Mouse (Mus musculus) forebrain, postnatal 0 days (tissue): ENCODE measurements around the gene Spred2. TPM values are rescaled to one million over a fixed set of nuclear protein-coding genes. Genes with fewer than 3 reads are reported as not detected.

Source experiments
- ATAC-seq: fragments of 200-750 bp; cut with Nextera tagmentation; 2 replicates; pipeline ENCODE4 v1.8.0; 2017; ENCODE audit warnings: mild to moderate bottlenecking, moderate library complexity
- DNase-seq: peaks from one replicate; pipeline ENCODE4 v3.0.0-alpha.2; 2015
- H3K27ac ChIP-seq: fragments of 300-500 bp; sonication (generic); 2 replicates; pipeline ENCODE4 v1.5.1; 2014; ENCODE audit warnings: low read depth, mild to moderate bottlenecking, antibody characterized with exemption, low read length, moderate library complexity, mixed read lengths
- H3K27me3 ChIP-seq: fragments of 300-500 bp; sonication (generic); 2 replicates; pipeline ENCODE4 v1.6.1; 2014; ENCODE audit warnings: mild to moderate bottlenecking, low read length, mixed read lengths; ENCODE audit not compliant: insufficient read depth
- H3K36me3 ChIP-seq: fragments of 300-500 bp; sonication (generic); 2 replicates; pipeline ENCODE4 v1.6.1; 2014; ENCODE audit warnings: mild to moderate bottlenecking, moderate library complexity; ENCODE audit not compliant: insufficient read depth
- H3K4me1 ChIP-seq: fragments of 300-500 bp; sonication (generic); 2 replicates; pipeline ENCODE4 v1.6.1; 2014; ENCODE audit warnings: antibody characterized with exemption; ENCODE audit not compliant: insufficient read depth
- H3K4me2 ChIP-seq: fragments of 300-500 bp; sonication (generic); 2 replicates; pipeline ENCODE4 v1.6.1; 2014; ENCODE audit warnings: low read depth, mild to moderate bottlenecking, moderate library complexity
- H3K4me3 ChIP-seq: fragments of 300-500 bp; sonication (generic); 2 replicates; pipeline ENCODE4 v1.5.1; 2014; ENCODE audit warnings: low read depth, low read length, mixed read lengths
- H3K9ac ChIP-seq: fragments of 300-500 bp; sonication (generic); 2 replicates; pipeline ENCODE4 v1.6.1; 2014; ENCODE audit warnings: mild to moderate bottlenecking
- H3K9me3 ChIP-seq: fragments of 300-500 bp; sonication (generic); 2 replicates; pipeline ENCODE4 v1.6.1; 2016; ENCODE audit warnings: low read length
- CTCF ChIP-seq: sonication (generic); IDR thresholded peaks from 2 replicates; pipeline ENCODE4 v1.5.1; 2016; ENCODE audit warnings: antibody characterized with exemption, control low read depth, low read depth
- WGBS: fragments of 180-500 bp; shearing (Covaris S2); extraction: QIAGEN DNeasy Blood & Tissue Kit; methylation state at CpG from one replicate; pipeline ENCODE4 v1.1.7; 2014; 5-methylcytosine and 5-hydroxymethylcytosine counted together
- polyA plus RNA-seq: library from polyadenylated mRNA; unstranded; fragments of >200 nt; fragmentation: Nextera tagmentation; extraction: Ambion mirVana; gene quantifications from 2 replicates; pipeline ENCODE4 v1.2.1, GENCODE M21; 2015
- total RNA-seq: library from RNA; depleted of rRNA; stranded (reverse); fragments of >200 nt; gene quantifications from 2 replicates; pipeline ENCODE4 v1.2.3, GENCODE M21; 2014

The Spred2 gene
- total and polyA plus RNA-seq, 2 experiments from 2014 or later = 9.1 to 15.5 TPM

- peaks cover 4% of the 10 kb centered on the region; the same call in 1 of the 2 replicates for H3K4me1 ChIP-seq
- TF ChIP-seq CTCF = no peak
- no peaks in the 10 kb centered on the region for H3K9me3 ChIP-seq
- H3K9ac ChIP-seq = no peak overlapping the region
- no peak overlapping the region for H3K27ac ChIP-seq
- 16% methylated on average over 9 of the region's 9 CpGs for WGBS
- ATAC-seq (no peak), DNase-seq (no peak)
- no peak overlapping the region for H3K4me2 ChIP-seq
- no peaks in the 10 kb centered on the region; the same call in 1 of the 2 replicates for H3K27me3 ChIP-seq
- no peaks in the 10 kb centered on the region for H3K36me3 ChIP-seq
- no peak overlapping the region for H3K4me3 ChIP-seq
Measured at GRCm38 (mm10) chr11:19917381-19918245, 6.6 kb upstream of the Spred2 start.

- Histone ChIP-seq H3K27ac (no peak overlapping the region), H3K4me2 (no peak overlapping the region), H3K9ac (no peak overlapping the region), H3K27me3 (no peaks in the 10 kb centered on the region; the same call in 1 of the 2 replicates), H3K4me3 (no peak overlapping the region), H3K36me3 (no peaks in the 10 kb centered on the region), H3K9me3 (no peaks in the 10 kb centered on the region), H3K4me1 (peaks cover 4% of the 10 kb centered on the region; the same call in 1 of the 2 replicates)
- 23% methylated on average over 2 of the region's 2 CpGs for WGBS
- no peak for TF ChIP-seq CTCF
- ATAC-seq = no peak
- no peak for DNase-seq
Measured at GRCm38 (mm10) chr11:19918246-19918540, 6.0 kb upstream of the Spred2 start.

GRCm38 (mm10) chr11:19919460-19919784, 4.8 kb upstream of the Spred2 start:
- Histone ChIP-seq H3K36me3 (no peaks in the 10 kb centered on the region), H3K9ac (peak overlapping the region; percentile 64), H3K4me1 (peaks cover 4% of the 10 kb centered on the region; the same call in 1 of the 2 replicates), H3K4me3 (peak overlapping the region; percentile 52), H3K27me3 (no peaks in the 10 kb centered on the region; the same call in 1 of the 2 replicates), H3K4me2 (peak overlapping the region; percentile 51), H3K27ac (peak overlapping the region; percentile 89), H3K9me3 (no peaks in the 10 kb centered on the region)
- no peak for TF ChIP-seq CTCF
- DNase-seq (no peak), ATAC-seq (peak; percentile 1; the same call in 1 of the 2 replicates)
- WGBS = 3% methylated on average over 6 of the region's 6 CpGs

- peak overlapping the region; percentile 89 for H3K27ac ChIP-seq
- peak; percentile 75 for ATAC-seq
- no peaks in the 10 kb centered on the region; the same call in 1 of the 2 replicates for H3K27me3 ChIP-seq
- WGBS = under 1% methylated on average over 69 of the region's 70 CpGs
- peak overlapping the region; percentile 64 for H3K9ac ChIP-seq
- H3K9me3 ChIP-seq = no peaks in the 10 kb centered on the region
- H3K4me2 ChIP-seq = peak overlapping the region; percentile 51
- peak; percentile 69 for TF ChIP-seq CTCF
- H3K4me1 ChIP-seq = peaks cover 4% of the 10 kb centered on the region; the same call in 1 of the 2 replicates
- peak; percentile 89 for DNase-seq
- H3K4me3 ChIP-seq = peak overlapping the region; percentile 52
- no peaks in the 10 kb centered on the region for H3K36me3 ChIP-seq
Measured at GRCm38 (mm10) chr11:19919785-19920671, 4.1 kb upstream of the Spred2 start.

- H3K27ac ChIP-seq = no peak overlapping the region
- WGBS = 87% methylated on average over 1 of the region's 1 CpGs
- H3K36me3 ChIP-seq = no peaks in the 10 kb centered on the region
- no peak for TF ChIP-seq CTCF
- H3K4me3 ChIP-seq = no peak overlapping the region
- ATAC-seq (no peak), DNase-seq (no peak)
- H3K27me3 ChIP-seq = no peaks in the 10 kb centered on the region; the same call in 1 of the 2 replicates
- H3K9me3 ChIP-seq = no peaks in the 10 kb centered on the region
- peaks cover 8% of the 10 kb centered on the region for H3K4me1 ChIP-seq
- no peak overlapping the region for H3K4me2 ChIP-seq
- no peak overlapping the region for H3K9ac ChIP-seq
Measured at GRCm38 (mm10) chr11:19921723-19922122, 2.5 kb upstream of the Spred2 start.

GRCm38 (mm10) chr11:19922208-19922607, 2.0 kb upstream of the Spred2 start:
- Histone ChIP-seq H3K9ac (no peak overlapping the region), H3K27ac (no peak overlapping the region), H3K9me3 (no peaks in the 10 kb centered on the region), H3K4me3 (no peak overlapping the region), H3K36me3 (no peaks in the 10 kb centered on the region), H3K27me3 (no peaks in the 10 kb centered on the region; the same call in 1 of the 2 replicates), H3K4me1 (peaks cover 9% of the 10 kb centered on the region), H3K4me2 (no peak overlapping the region)
- no peak for DNase-seq
- TF ChIP-seq CTCF = no peak
- WGBS = 95% methylated on average over 4 of the region's 4 CpGs
- ATAC-seq = no peak
